Mouse (Mus musculus) heart, embryonic 16.5 days (tissue): Measurements from ENCODE around the gene Cnot10. TPM values are rescaled to one million over a fixed set of nuclear protein-coding genes. Genes with fewer than 3 reads are reported as not detected.
A peak's percentile ranks its signal among the peaks of the same experiment; 100 is the strongest.

ENCODE experiments used
- ATAC-seq: fragments of 200-750 bp; cut with Nextera tagmentation; replicated peaks from 2 replicates; pipeline ENCODE4 v1.8.0; 2017; ENCODE audit warnings: moderate number of reproducible peaks; ENCODE audit not compliant: insufficient read depth, low FRiP score; ENCODE audit errors: extremely low read depth
- H3K27ac ChIP-seq: fragments of 300-500 bp; sonication (generic); 2 replicates; pipeline ENCODE4 v1.5.1; 2014; ENCODE audit warnings: mild to moderate bottlenecking, low read length, control low read depth, moderate library complexity
- H3K27me3 ChIP-seq: fragments of 300-500 bp; sonication (generic); 2 replicates; pipeline ENCODE4 v1.6.1; 2014; ENCODE audit warnings: low read length, mixed read lengths; ENCODE audit not compliant: control insufficient read depth, insufficient read depth
- H3K36me3 ChIP-seq: fragments of 300-500 bp; sonication (generic); 2 replicates; pipeline ENCODE4 v1.6.1; 2014; ENCODE audit not compliant: control insufficient read depth, insufficient read depth
- H3K4me1 ChIP-seq: fragments of 300-500 bp; sonication (generic); 2 replicates; pipeline ENCODE4 v1.6.1; 2014; ENCODE audit warnings: low read length, mixed read lengths; ENCODE audit not compliant: control insufficient read depth, insufficient read depth
- H3K4me2 ChIP-seq: fragments of 300-500 bp; sonication (generic); 2 replicates; pipeline ENCODE4 v1.6.1; 2014; ENCODE audit warnings: low read depth, mild to moderate bottlenecking, control low read depth, low read length
- H3K4me3 ChIP-seq: fragments of 300-500 bp; sonication (generic); 2 replicates; pipeline ENCODE4 v1.5.1; 2014; ENCODE audit warnings: mild to moderate bottlenecking, control low read depth, low read length
- H3K9ac ChIP-seq: fragments of 300-500 bp; sonication (generic); 2 replicates; pipeline ENCODE4 v1.6.1; 2014; ENCODE audit warnings: low read length, control low read depth
- H3K9me3 ChIP-seq: fragments of 300-500 bp; sonication (generic); replicated peaks from 2 replicates; pipeline ENCODE4 v1.6.1; 2016; ENCODE audit warnings: low read length; ENCODE audit not compliant: control insufficient read depth
- WGBS: fragments of 180-500 bp; shearing (Covaris S2); extraction: QIAGEN DNeasy Blood & Tissue Kit; methylation state at CpG from one replicate; pipeline ENCODE4 v1.1.7; 2014; 5-methylcytosine and 5-hydroxymethylcytosine counted together
- polyA plus RNA-seq: library from polyadenylated mRNA; unstranded; fragments of >200 nt; fragmentation: Nextera tagmentation; extraction: Ambion mirVana; gene quantifications from 2 replicates; pipeline ENCODE4 v1.2.1, GENCODE M21; 2015

Cnot10 gene
- polyA plus RNA-seq, 1 experiment from 2014 or later = 41.4 TPM

DNA sequence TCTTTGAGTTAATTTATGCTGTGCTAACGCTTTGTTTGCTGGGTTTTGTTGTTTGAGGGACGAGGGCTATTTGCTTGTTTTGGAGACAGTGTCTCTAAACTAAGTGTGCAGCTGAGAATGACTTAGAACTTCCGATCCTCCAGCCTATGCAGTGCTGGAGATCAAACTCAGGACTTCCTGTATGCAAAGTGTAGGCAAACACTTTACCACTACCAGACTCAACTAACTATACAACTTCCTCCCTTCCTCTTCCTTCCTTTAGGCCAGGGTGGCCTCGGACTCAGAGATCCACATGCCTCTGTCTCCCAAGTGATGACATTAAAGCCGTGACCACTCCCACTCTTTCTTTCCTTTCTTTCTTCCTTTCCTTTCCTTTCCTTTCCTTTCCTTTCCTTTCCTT is 66.5 kb downstream of the Cnot10 start:
- Histone ChIP-seq H3K9me3 (no peaks in the 10 kb centered on the region), H3K4me2 (no peak overlapping the region), H3K36me3 (no peaks in the 10 kb centered on the region), H3K9ac (no peak overlapping the region), H3K27me3 (no peaks in the 10 kb centered on the region), H3K4me3 (no peak overlapping the region), H3K4me1 (no peaks in the 10 kb centered on the region), H3K27ac (no peak overlapping the region)
- WGBS = 53% methylated on average over 5 of the region's 5 CpGs
- ATAC-seq = no peak

DNA sequence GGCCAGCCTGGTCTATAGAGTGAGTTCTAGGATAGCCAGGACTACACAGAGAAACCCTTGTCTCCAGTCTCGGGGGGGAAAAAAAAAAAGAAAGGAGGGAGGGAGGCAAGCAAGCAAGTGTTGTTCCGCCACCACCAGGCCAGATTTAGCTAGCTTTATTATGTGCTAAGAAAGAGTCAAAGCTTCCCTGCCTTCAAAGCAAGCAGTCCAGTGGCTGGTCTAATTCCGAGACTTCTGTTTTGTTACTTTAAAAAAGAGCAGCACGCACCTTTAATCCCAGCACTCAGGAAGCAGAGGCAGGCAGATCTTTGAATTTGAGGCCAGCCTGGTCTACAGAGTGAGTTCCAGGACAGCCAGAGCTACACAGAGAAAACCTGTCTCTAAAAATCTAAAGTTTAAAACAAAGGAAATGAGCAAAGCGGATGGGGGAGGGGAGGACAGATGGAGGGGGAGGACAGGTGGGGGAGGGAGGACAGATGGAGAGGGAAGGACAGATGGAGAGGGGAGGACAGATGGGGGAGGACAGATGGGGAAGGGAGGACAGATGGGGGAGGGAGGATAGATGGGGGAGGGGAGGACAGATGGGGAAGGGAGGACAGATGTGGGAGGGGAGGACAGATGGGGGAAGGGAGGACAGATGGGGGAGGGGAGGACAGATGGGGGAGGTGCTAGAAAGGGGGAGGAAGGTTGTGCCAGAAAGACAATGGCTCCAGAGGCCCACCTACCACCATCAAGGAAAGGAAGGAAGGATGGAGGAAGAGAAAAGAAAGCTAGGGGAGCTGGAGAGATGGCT is 71.1 kb downstream of the Cnot10 start:
- no peak for ATAC-seq

DNA sequence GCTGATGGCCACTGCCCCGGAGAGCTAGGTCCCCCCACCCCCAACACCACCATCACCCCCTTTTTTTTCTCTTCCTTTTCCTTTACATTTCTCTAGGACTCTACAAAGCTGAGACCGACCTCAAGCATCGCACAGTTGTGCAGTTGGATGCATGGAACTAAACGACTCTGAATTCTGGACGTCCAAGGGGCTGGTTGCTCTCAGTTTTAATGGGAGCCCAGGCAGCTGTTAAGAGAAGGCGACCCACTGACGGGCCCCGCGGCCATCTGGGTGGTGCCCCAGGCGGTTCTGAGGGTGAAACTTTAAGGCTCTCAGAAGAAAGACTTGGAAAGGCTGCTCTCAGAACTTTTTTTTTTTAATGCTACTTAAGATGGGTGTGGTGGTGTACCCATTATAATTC is 75.3 kb downstream of the Cnot10 start:
- Histone ChIP-seq H3K9me3 (no peaks in the 10 kb centered on the region; the same call in 1 of the 2 replicates), H3K4me2 (peak overlapping the region; percentile 94), H3K36me3 (no peaks in the 10 kb centered on the region), H3K4me1 (peaks cover 13% of the 10 kb centered on the region; the same call in 1 of the 2 replicates), H3K27ac (no peak overlapping the region), H3K9ac (no peak overlapping the region; the same call in 1 of the 2 replicates), H3K4me3 (peak overlapping the region; percentile 63), H3K27me3 (peaks cover 57% of the 10 kb centered on the region)
- WGBS = 3% methylated on average over 10 of the region's 10 CpGs
- no peak for ATAC-seq

More for the DNA sequence above, 71.1 kb downstream of the Cnot10 start:
- H3K36me3 ChIP-seq = no peaks in the 10 kb centered on the region
- no peaks in the 10 kb centered on the region; the same call in 1 of the 2 replicates for H3K9me3 ChIP-seq
- 82% methylated on average over 5 of the region's 5 CpGs for WGBS
- H3K27me3 ChIP-seq = peaks cover 15% of the 10 kb centered on the region
- no peak overlapping the region for H3K9ac ChIP-seq
- H3K27ac ChIP-seq = no peak overlapping the region
- H3K4me2 ChIP-seq = no peak overlapping the region
- peaks cover 6% of the 10 kb centered on the region; the same call in 1 of the 2 replicates for H3K4me1 ChIP-seq
- H3K4me3 ChIP-seq = no peak overlapping the region

DNA sequence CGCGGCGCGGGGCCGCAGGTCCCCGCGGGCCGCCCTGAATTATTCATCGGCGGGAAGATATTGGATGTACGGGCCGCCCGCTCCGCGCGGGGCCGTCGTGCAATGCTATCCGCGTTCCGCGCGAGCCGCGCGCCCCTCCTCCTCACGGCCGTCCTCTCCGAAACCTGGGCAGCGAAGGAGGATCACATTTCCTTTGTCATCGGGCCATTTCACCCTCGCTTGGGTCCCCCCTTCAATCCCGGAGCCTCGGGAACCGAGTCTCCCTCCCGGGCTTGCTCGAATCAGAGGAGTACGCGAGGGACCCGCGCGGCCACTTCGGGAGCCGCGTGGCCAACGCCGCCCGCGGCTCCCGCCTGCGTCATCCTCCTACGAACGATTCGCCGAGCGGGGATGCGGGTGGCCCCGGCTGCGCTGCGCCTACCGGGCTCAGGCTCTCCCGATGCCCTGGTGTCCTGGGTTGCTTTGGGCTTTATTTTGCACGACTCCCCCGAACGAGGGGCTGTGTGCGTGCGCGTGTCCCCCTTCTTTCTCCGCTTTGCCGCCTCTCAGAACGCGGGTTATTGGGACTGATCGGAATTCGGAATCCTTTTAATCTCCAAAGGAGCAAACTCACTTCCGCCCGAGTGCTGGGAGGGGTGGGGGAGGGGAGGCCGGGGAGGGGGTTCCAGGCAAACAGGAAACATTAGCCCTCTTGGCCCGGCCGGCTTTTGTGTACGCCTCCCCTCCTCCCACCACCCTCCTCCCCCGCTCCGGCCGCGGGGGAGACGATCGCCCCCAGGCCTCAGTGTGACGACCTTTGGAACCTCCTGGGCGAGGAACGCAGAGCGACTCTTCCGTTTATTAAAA is 76.0 kb downstream of the Cnot10 start, which contains the start of gene Trim71:
Gene Trim71, minus strand, starts transcription at position 609 of the 846 bp plus-strand sequence.
- no peak for ATAC-seq
- WGBS = 1% methylated on average over 91 of the region's 91 CpGs
- H3K36me3 ChIP-seq = no peaks in the 10 kb centered on the region
- H3K4me2 ChIP-seq = peak within 1 kb of the TSS; percentile 94
- H3K27me3 ChIP-seq = peaks cover 64% of the 10 kb centered on the region
- peak within 1 kb of the TSS; percentile 63 for H3K4me3 ChIP-seq
- H3K27ac ChIP-seq = no peak within 1 kb of the TSS
- no peaks in the 10 kb centered on the region; the same call in 1 of the 2 replicates for H3K9me3 ChIP-seq
- H3K4me1 ChIP-seq = peaks cover 13% of the 10 kb centered on the region; the same call in 1 of the 2 replicates
- peak within 1 kb of the TSS; percentile 59 for H3K9ac ChIP-seq

DNA sequence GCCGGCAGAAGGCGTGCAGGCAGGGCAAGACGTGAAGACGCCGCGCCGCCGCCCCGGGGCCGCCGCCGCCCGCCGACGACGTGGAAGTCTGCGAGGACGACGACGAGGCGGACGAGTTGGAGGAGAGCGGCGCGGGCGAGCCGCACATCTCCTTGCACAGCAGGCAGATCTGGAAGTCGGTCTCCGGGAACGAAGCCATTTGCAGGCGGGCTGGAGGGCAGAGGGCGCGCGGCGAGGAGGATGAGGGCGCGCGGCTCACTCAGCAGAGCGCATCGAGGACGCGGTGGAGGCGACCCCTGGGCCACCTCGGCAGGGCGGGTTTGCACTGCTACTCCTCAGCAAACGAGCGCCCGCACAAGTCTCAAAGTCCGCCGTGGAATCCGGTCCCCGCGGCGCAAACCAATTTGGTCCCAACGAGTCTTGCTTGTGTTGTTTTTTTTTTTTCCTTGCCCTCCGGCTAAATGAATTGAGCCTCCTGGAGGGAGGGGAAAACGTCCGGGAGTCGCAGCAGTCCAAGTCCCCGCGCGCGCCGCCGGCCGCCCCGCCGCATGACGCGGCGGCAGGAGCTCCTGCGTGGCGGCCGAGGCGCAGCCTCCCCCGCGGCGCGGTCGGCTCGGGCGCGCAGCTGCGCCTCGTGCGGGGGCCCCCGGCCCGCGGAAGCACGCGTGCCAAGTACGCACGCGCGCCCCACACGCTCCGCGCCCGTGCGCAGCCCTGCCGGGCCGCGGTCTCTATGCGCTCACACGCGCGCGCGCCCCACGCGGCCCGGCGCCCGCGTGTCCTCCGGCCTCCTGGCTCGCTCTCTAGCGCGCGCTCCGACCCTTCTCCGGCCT is 76.8 kb downstream of the Cnot10 start:
- ATAC-seq = no peak
- H3K4me3 ChIP-seq = peak overlapping the region; percentile 63
- WGBS = under 1% methylated on average over 122 of the region's 122 CpGs
- H3K4me2 ChIP-seq = peak overlapping the region; percentile 94
- H3K36me3 ChIP-seq = no peaks in the 10 kb centered on the region
- H3K9me3 ChIP-seq = no peaks in the 10 kb centered on the region; the same call in 1 of the 2 replicates
- peaks cover 71% of the 10 kb centered on the region for H3K27me3 ChIP-seq
- peaks cover 13% of the 10 kb centered on the region; the same call in 1 of the 2 replicates for H3K4me1 ChIP-seq
- no peak overlapping the region for H3K27ac ChIP-seq
- H3K9ac ChIP-seq = peak overlapping the region; percentile 59; the same call in 1 of the 2 replicates

DNA sequence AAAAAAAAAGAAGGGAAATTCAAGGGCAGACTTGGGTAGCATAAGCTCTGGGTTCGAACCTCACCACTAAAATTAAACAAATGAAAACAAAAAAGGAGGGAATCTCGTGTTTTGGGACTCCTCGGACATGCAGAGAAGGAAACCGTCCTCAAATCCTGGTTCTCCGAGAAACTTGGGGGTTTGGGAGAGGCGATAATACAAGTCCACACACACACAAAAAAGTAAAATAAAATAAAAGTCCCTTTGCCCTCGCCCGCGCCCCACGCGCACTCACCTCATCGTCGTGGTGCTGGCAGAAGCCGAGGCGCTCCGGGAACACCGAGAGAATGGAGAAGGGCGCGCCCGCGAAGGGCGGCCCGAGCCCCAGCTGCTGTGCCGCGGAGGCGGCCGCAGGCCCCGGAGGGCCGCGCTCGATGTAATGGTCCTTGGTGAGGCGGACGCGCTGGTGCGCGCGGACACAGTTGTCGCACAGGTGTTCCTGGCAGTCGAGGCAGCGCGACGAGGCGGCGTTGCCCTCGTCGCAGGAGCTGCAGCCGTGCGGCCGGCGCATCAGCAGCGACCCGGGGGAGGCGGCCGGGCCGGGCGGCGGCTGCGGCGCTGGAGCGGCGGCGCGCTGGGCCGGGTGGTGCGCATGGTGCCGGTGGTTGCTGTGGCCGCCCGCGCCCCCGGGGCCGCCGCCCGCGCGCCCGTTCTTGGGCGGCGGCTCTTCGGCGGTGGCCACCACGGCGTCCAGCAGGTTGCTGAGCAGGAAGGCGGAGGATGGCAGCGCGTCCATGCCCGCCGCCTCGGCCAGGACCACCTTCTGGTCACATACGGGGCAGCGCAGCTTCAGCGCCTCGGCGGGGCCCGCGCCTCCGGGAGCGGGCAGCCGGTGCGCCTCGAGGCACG is 77.7 kb downstream of the Cnot10 start:
- Histone ChIP-seq H3K27ac (no peak overlapping the region), H3K4me3 (peak overlapping the region; percentile 63), H3K4me2 (peak overlapping the region; percentile 94), H3K27me3 (peaks cover 69% of the 10 kb centered on the region), H3K36me3 (no peaks in the 10 kb centered on the region), H3K9ac (no peak overlapping the region), H3K9me3 (no peaks in the 10 kb centered on the region; the same call in 1 of the 2 replicates), H3K4me1 (peaks cover 13% of the 10 kb centered on the region; the same call in 1 of the 2 replicates)
- no peak for ATAC-seq
- WGBS = 1% methylated on average over 88 of the region's 101 CpGs

DNA sequence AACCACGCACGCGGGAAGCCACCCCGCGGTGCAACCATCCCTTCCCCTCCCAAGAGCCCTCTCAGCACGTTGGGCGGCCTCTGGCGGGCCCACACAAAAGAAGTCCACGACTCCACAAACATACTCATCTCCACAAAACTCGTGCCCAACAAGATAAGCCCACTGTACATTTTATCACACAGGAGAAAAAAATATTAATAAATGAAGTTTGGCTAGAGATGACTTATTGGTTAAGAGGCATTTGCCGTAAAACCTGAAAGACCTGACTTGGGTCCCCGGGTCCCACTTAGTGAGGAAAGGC is 78.4 kb downstream of the Cnot10 start:
- Histone ChIP-seq H3K4me3 (peak overlapping the region; percentile 11), H3K27ac (no peak overlapping the region), H3K27me3 (peaks cover 69% of the 10 kb centered on the region), H3K9me3 (no peaks in the 10 kb centered on the region), H3K9ac (no peak overlapping the region), H3K4me2 (peak overlapping the region; percentile 40), H3K36me3 (no peaks in the 10 kb centered on the region), H3K4me1 (peaks cover 13% of the 10 kb centered on the region; the same call in 1 of the 2 replicates)
- no peak for ATAC-seq
- 5% methylated on average over 12 of the region's 12 CpGs for WGBS
